Mouse (Mus musculus) gastrocnemius, adult 8-10 months (tissue): ENCODE data around the gene Stub1. TPM values are rescaled to one million over a fixed set of nuclear protein-coding genes. Genes with fewer than 3 reads are reported as not detected.

Source experiments
- DNase-seq, 2 experiments: peaks; one replicate each; pipeline ENCODE4 v3.0.0; 2022; ENCODE audit warnings: low spot score in 2 of 2
- total RNA-seq, 4 experiments: library from RNA; stranded (reverse); gene quantifications; 2 replicates each; pipeline ENCODE4 v1.2.4; 2022

Gene Stub1
- total RNA-seq, 4 experiments from 2014 or later: 87.3 to 101 (median 91.1) TPM

- peak; percentile 77 to 82 for DNase-seq
These were observed 35.5 kb upstream of the Stub1 start, which contains the start of gene Mcrip2 for GRCm38 (mm10) chr17:25868601-25869191. Mcrip2 (minus strand) TSS chr17:25868764.

DNA sequence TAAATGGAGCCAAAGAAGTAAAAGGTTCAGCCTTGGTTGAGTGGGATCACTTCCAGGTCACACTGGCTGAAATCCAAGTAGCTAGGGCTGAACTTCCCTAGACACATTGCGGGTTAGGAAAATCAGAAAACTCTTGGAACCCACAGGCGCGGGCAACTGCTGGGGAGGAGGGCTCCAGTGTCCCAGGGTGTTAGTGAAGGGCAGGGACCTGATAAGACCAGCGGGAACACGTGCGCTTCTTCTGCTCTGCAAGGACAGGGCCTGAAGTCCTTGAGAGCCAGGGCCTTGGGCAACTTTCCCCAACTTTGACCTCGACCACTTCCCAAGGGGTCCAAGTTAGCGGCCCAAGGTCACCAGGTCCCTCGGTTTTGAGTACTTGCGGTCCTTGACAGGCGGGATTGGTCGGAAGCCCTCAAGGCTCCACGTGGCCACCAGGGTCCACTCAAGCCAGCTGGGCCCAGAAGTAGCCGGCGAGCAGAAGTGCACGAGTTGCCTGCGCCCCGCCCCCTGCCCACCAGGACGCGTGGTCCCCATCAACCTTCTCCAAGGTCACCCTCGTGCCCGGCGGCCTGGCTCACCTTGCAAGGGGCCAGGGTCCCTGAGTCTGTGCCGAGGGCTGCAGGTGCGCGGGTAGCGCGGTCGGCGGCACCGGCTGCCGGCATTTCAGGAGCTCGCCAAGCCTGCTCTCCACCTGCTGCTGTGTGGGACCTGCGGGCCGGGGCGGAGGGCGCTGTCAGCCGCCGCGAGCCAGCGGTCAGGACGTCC lies 34.8 kb upstream of the Stub1 start:
- DNase-seq: peak; percentile 46 to 62

- DNase-seq: no peak
These were observed 34.3 kb upstream of the Stub1 start for GRCm38 (mm10) chr17:25867509-25867835.

DNA sequence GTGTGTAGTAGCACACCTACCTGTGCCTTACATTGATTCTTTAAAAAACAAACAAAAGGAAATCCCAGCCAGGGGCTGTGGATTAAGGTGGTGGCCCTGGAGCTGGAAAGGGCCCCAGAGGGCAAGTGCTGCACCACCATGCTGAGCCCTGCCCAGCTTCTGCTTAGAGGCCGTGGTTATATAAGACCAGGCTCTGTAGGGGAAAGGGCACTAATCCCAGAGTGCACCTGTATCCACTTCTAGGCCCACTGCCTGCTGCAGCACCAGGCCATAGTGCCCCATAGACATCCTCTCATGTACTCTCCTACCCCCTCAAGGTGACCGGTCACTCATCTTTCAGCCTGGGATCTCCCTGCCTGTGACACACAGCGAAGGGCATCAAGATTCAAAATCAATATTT lies 33.0 kb upstream of the Stub1 start:
- DNase-seq: no peak

DNA sequence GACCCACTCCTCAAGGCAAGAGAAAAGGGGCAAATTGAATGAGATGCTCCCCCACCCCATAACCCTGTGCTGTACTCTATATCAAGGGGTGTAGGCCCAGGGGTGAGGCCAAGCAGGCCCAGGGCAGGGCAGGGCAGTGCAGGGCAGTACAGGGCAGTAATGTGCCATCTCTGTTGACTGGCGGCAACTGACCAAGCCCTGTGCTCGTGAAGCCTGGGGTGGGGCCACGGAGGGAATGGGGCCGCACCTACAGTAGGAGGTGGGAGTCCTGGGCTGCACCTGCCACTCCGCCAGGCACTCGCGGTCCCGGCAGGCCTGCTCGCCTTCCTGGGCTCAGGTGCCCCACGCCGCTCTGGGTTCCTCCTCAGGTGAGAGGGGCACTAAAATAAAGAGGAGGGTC lies 32.1 kb upstream of the Stub1 start:
- no peak for DNase-seq

DNA sequence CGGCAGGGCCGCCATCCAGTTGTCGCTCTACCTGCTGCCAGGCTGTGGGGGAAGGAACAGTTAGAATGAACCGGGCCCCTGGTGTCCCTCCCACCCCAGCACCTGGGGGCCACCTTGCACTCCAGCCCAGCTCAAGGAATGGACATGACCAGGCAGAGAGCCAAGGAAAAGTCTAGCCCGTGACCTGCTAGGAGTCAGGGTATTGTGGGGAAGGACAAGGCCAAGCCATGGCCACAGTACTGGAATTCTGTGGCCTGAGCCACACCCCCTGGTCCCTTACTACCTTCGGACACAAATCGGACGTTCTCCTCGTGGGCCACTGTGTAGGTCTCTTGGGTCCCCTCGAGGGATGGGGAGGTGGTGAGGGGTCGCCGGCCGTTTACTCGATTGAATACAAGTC lies 31.1 kb upstream of the Stub1 start:
- DNase-seq: no peak

- DNase-seq: no peak
These were observed 30.5 kb upstream of the Stub1 start for GRCm38 (mm10) chr17:25863681-25864080.

DNA sequence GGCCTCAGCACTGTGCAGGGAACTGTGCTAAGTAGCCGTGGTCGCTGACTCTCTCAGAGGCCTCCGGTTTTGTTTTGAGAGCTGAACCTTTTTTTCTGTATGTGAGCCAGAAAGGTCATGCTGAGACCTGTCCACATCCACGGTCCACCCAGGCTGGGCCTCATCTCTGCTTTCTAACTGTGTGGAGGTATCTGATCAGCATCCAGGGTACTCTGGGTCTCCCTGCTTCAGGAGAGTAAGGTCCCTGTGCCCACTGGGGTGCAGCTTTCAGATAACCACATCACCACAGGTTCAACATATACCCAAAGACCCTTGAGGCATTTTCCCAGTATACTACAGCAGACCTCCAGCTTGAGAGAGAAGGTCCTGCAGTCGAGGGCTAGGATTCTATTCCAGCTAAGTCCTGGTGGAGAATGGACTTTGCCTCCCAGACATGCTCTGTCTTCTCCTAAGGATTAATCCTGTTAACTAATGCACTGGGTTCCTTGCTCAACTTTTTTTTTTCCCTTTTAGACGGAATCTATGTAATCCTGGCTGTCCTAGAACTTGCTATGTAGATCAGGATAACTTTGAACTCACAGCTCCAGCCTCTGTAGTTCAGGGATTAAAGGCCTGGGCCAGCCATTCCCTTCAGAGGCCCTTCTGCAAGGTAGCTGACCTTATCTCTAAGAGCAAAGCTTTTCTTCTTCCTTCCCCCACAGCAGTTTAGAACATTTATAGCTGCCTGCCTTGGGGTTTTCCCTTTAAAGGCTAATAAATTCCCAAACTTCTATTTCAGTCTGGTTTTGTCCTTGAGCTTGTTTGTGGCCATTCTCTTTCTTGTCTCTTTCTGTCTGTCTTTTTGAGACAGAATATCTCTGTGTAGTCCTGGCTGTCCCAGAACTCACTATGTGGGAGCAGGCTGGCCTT lies 28.8 kb upstream of the Stub1 start:
- DNase-seq: no peak

- peak; percentile 80 to 84 for DNase-seq
These were observed 27.9 kb upstream of the Stub1 start, which contains the start of gene Wdr90 for GRCm38 (mm10) chr17:25860832-25861703. Wdr90 (minus strand) TSS chr17:25861501.

DNA sequence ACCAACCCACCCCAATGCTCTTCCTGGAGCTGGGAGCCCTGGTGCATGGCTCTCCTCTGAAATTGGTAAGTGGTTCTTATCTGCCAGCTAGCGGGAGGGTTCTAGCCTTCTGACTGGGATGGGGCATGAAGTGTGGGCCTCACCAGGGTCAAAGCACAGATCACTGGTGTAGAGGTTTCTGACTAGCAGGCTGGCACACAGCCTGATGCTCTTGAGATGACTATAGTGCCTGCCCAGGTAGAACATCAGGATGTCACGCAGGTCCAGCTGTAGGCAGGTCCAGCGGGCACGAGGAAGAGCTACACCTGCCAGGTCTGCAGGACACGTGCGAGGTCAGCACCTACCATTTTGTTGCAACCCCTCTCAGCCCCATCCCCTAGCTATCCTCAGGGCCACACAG lies 27.0 kb upstream of the Stub1 start:
- DNase-seq: no peak

GRCm38 (mm10) chr17:25844396-25844901 lies 11.2 kb upstream of the Stub1 start, which contains the start of gene Rhot2:
Rhot2 (minus strand) TSS chr17:25844851.
- peak; percentile 91 to 94 for DNase-seq

- no peak for DNase-seq
These were observed 10.6 kb upstream of the Stub1 start for GRCm38 (mm10) chr17:25843636-25844395.

DNA sequence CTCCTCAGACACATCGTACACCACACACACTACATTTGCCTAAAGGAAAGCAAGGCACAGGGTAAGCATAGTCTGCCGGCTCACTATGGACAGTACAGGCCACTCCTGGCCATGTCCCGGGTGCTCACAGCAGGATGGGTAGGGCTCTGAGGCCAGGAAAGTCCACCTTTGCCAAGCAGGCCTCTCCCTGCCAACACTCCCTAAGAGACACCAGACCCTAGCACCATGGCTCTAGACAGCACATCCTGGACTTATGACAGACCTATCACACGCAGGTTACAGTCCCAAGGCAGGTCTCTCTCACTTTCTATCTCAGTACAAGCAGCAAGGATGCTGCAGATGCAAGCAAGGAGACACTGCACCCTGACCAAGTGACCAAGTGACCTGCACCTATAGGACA lies 9.9 kb upstream of the Stub1 start:
- no peak for DNase-seq

DNA sequence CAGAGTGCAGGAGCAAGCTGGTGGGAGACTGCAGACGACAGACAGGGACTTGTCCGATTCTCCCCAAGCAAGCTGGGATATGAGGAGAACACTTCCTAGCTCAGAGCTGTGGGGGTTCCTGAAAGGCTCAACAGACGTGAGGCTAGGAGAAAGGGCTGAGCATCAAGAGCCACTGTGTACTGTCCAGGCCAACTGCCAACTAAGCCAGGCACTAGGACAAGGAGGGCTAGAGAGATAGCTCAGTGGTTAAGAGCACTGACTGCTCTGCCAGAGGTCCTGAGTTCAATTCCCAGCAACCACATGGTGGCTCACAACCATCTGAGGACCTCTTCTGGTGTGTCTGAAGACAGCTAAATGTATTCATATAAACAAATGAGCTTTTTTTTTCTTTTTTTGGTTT lies 9.3 kb upstream of the Stub1 start:
- DNase-seq: no peak

DNA sequence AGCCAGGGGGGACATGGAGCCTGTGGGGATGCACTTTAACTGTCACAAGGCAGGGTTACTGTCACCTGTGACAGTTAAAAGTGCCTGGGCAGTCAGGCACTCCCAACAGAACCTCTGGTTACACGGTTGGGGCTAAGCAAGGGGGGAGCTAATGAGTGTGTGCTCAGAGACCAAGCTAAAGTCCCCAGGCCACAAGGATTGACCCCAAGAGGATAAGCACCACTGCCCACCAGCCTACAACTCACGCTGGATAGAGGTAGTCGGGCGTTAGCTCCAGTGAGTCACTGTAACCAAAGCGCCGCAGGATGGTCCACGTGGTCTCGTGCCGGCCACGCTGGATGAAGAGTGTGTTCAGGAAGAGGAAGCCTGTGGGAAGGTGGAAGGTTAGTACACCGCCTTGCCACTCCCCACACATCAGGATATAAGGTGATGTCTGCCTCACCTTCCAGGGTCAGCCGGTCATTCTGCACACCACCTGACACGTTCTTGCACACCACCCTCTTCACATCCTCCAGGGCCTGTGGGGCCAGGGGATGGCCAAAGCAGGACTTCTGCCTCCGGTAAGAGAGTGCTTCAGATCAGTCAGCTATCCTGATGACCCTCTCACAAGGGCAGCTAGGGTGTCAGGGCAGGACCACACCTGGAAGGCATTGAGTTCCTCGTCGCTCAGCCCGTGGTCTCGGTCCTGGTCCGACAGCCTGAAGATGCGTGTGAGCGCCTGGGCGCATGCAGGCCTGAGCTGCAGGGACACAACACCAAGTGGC lies 8.1 kb upstream of the Stub1 start, which contains the start of gene Gm20683:
Gene Gm20683 (minus strand): TSS at position 647 of the 764 bp plus-strand sequence.
- DNase-seq: no peak

DNA sequence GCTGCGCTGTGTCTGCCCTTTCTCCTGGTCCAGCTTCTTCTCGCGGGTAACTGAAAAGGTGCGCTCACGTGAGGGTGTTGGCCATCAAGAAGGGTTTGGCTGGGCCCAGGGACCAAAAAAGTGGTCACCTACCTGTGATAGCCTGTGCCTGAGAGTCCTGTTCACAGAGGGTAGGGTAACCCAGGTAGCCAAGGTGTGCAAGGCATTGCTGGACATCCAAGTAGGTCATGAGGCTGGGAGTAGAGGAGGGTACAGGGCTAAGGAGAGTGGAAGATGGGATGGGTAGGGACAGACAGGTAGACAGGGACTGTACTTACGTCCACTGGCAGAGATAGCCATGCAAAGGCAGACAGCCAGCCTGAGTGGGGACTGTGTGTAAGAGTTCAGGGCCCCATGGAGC lies 7.3 kb upstream of the Stub1 start:
- no peak for DNase-seq

- no peak for DNase-seq
These were observed 6.4 kb upstream of the Stub1 start for GRCm38 (mm10) chr17:25839455-25840235.

DNA sequence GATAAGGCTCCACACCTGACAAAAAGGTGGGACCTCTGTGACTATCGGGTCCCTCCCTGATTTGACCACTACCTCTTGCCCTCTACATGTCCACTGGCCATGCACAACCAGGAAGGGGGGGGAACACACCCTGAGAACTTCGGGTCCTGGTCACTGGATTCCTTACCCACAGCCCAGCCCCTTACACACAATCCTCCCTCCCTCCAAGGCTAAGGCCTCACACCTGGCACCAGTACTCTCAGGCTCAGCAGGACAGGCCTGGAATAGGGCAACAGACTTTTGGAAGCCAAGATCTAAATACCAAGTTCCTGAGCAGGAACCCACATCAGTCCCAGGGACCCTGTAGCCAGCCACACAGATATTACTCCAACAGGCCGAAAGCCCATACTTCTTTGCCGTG lies 5.7 kb upstream of the Stub1 start:
- no peak for DNase-seq
